Mouse (Mus musculus) monocyte, adult 2 months (primary cell): ENCODE measurements around the gene Catsper4.

Source experiments
- DNase-seq, 2 experiments: peaks; one replicate each; pipeline ENCODE4 v3.0.0; 2022; ENCODE audit warnings: low spot score in 2 of 2, low read depth in 1 of 2

The Catsper4 gene

GRCm38 (mm10) chr4:134186268-134186667 lies 40.9 kb downstream of the Catsper4 start:
- no peak for DNase-seq

DNA sequence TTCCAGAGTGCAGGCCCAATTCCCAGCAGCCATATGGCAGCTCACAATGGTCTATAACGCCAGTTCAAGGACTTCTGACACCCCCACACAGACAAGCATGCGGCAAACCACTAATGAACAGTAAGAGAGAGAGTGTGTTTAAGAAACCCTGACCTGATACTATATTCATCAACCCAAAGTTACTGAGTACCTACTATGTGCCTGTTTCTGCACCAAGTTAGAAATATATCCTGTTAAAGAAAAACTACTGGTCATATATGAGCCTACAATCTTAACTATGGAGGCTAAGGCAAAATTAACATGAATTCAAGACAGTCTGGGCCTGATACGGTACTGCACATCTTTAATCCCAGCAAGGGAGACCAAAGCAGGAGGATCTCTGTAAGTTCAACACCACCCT lies 41.6 kb downstream of the Catsper4 start:
- DNase-seq = no peak

DNA sequence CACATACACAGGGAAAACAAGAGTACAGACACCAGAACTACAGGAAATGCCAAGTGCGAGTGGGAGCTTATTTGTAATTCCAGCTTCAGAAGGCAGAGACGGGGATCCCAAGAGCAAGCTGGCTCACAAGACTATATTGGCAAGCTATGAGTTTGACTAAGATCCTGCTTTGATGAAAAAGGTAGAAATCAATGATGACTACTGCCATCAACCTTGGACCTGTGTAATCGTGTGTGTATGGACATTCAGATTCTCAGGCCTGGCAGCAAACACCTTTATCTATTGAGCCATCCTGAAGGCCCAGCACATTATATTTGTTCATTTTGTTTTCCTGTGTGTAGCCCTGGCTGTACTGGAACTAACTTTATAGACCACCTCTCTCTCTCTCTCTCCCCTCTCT lies 43.5 kb downstream of the Catsper4 start:
- DNase-seq = no peak

GRCm38 (mm10) chr4:134181825-134182224 lies 45.4 kb downstream of the Catsper4 start:
- no peak for DNase-seq

DNA sequence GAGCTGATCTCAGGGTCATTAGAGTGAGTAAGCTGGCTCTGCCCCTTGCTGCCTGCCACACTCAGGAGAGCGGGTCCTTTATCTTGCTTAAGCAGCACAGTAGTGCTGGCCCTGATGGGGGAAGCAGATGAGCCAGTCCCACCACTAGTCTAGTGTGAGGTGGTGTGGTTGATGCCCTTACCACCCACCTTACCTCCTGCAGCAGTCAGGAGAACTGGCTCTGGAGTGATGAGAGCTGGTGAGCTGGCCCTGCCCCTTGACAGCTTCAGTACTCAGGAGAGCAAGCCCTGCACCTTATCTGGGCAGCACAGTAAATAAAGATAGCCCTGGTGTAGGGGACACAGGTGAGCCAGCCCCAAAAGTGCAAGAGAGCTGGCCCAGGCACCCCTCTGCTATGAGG lies 46.1 kb downstream of the Catsper4 start:
- no peak for DNase-seq

DNA sequence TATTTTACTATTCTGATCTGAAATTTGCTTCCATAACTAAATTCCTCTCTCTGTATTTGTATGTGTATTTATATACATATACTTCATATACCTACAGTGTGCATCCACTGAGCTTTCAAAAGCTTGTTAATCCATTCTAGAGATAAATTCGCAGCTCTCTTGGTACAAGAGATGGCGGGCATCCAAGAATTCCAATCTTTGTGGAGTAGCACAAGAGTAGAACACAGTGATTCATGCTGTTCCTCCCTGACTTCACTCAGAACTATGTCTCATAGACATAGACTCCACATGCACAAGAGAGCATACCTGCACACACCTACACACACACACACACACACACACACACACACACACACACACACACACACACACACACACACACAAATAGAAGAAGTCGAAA lies 54.8 kb downstream of the Catsper4 start:
- no peak for DNase-seq

GRCm38 (mm10) chr4:134166906-134167305 lies 60.3 kb downstream of the Catsper4 start:
- no peak for DNase-seq

DNA sequence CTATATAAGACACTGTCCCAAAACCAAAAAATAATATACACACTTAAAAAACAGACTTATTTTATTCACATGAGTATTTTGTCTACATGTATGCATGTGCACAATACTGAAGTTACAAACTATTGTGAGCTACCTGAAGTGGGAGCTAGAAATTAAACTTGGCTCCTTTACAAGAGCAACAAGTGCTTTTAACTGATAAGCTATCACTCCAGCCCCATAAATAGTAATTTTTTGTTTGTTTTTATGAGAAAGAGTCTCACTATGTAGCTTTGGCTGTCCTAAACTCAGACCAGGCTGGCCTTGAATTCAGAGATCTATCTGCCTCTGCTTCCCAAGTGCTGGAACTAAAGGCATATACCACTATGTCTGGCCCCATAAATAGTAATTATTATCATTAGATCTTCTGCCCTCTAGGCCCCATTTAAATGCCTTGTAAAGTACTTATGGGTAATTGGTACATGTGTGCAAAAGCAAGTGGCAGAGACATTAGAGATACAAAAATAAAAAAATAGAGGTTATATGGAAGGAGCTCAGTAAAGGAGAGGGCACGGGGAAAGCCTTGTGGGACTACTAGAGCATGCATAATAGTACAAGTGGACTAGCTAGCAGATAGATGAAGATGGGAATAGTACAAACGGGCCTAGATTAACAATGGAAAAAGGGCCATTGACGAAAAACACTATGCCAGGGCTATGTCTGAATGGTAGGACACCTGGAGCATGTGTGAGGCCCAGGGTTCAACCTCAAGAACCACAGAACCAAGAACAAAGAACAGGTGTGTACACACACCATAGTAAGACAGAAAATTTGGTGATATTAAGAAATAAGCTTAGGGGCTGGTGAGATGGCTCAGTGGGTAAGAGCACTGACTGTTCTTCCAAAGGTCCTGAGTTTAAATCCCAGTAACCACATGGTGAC lies 61.4 kb downstream of the Catsper4 start:
- no peak for DNase-seq

GRCm38 (mm10) chr4:134165024-134165423 lies 62.2 kb downstream of the Catsper4 start:
- no peak for DNase-seq

DNA sequence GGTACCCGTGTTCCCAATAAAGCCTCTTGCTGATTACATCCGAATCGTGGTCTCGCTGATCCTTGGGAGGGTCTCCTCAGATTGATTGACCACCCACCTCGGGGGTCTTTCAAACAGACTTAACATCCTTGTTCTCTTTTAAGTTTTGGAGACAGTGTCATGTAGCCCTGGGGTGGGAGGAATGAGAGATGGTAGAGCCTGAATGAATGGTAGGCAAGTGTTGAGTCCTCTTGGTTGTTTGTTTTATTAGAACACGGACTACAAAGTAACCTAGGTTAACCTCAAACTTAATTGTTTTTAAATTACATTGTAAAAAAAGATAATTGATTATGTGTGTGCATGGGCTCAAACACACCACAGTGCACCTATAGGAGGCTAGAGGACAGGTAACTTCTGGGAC lies 62.6 kb downstream of the Catsper4 start:
- DNase-seq = no peak
